Mouse (Mus musculus): ENCODE measurements around the gene Myrfl. TPM values are rescaled to one million over a fixed set of nuclear protein-coding genes. Genes with fewer than 3 reads are reported as not detected.

Myrfl gene
- polyA plus RNA-seq, 1 experiment from 2014 or later = 0.16 TPM

GRCm38 (mm10) chr10:116773846-116774750 is 122.6 kb downstream of the Myrfl start:
- Histone ChIP-seq H3K9me3 (replicated peaks) (no peaks in the 10 kb centered on the region), H3K4me1 (peaks cover 19% of the 10 kb centered on the region), H3K27ac (no peak overlapping the region), H3K36me3 (no peaks in the 10 kb centered on the region), H3K27me3 (no peaks in the 10 kb centered on the region), H3K4me2 (no peak overlapping the region), H3K9ac (no peak overlapping the region), H3K4me3 (replicated peaks) (no peak overlapping the region)
- 46% methylated on average over 15 of the region's 15 CpGs for WGBS
- no peak for ATAC-seq (replicated peaks; ENCODE audit: low FRiP score)

- H3K4me1 ChIP-seq = peaks cover 22% of the 10 kb centered on the region
- H3K9me3 ChIP-seq (replicated peaks) = no peaks in the 10 kb centered on the region
- H3K36me3 ChIP-seq = no peaks in the 10 kb centered on the region
- ATAC-seq (replicated peaks; ENCODE audit: low FRiP score) = 0 out of 2 replicates have a peak, but pooled peaks have one; percentile 41
- no peak overlapping the region for H3K27ac ChIP-seq
- H3K9ac ChIP-seq = no peak overlapping the region
- 59% methylated on average over 21 of the region's 21 CpGs for WGBS
- peak overlapping the region; percentile 21 for H3K4me2 ChIP-seq
- no peaks in the 10 kb centered on the region for H3K27me3 ChIP-seq
- no peak overlapping the region for H3K4me3 ChIP-seq (replicated peaks)
Measured at GRCm38 (mm10) chr10:116771215-116771935, 125.3 kb downstream of the Myrfl start.

GRCm38 (mm10) chr10:116768642-116769041 is 128.1 kb downstream of the Myrfl start:
- WGBS = 48% methylated on average over 13 of the region's 13 CpGs
- Histone ChIP-seq H3K27ac (peak overlapping the region; percentile 49; the same call in 1 of the 2 replicates), H3K9me3 (replicated peaks) (no peaks in the 10 kb centered on the region), H3K4me3 (replicated peaks) (no peak overlapping the region), H3K9ac (no peak overlapping the region), H3K36me3 (no peaks in the 10 kb centered on the region), H3K4me2 (no peak overlapping the region), H3K4me1 (peaks cover 22% of the 10 kb centered on the region), H3K27me3 (no peaks in the 10 kb centered on the region)
- ATAC-seq (replicated peaks; ENCODE audit: low FRiP score) = peak; percentile 71

- no peak overlapping the region for H3K27ac ChIP-seq
- H3K9me3 ChIP-seq (replicated peaks) = no peaks in the 10 kb centered on the region
- peaks cover 16% of the 10 kb centered on the region for H3K4me1 ChIP-seq
- no peaks in the 10 kb centered on the region for H3K36me3 ChIP-seq
- no peak overlapping the region for H3K4me3 ChIP-seq (replicated peaks)
- no peak overlapping the region for H3K4me2 ChIP-seq
- 84% methylated on average over 6 of the region's 6 CpGs for WGBS
- no peak for ATAC-seq (replicated peaks; ENCODE audit: low FRiP score)
- H3K27me3 ChIP-seq = no peaks in the 10 kb centered on the region
- no peak overlapping the region for H3K9ac ChIP-seq
Measured at GRCm38 (mm10) chr10:116766525-116766924, 130.2 kb downstream of the Myrfl start.

- H3K27ac ChIP-seq = no peak overlapping the region
- no peak overlapping the region for H3K9ac ChIP-seq
- H3K4me2 ChIP-seq = no peak overlapping the region
- no peaks in the 10 kb centered on the region for H3K9me3 ChIP-seq (replicated peaks)
- no peak for ATAC-seq (replicated peaks; ENCODE audit: low FRiP score)
- 46% methylated on average over 4 of the region's 4 CpGs for WGBS
- 0 out of 2 replicates have a peak, but pooled peaks cover 8% of the 10 kb centered on the region for H3K4me1 ChIP-seq
- no peak overlapping the region for H3K4me3 ChIP-seq (replicated peaks)
- H3K36me3 ChIP-seq = no peaks in the 10 kb centered on the region
- H3K27me3 ChIP-seq = no peaks in the 10 kb centered on the region
Measured at GRCm38 (mm10) chr10:116761476-116762068, 135.1 kb downstream of the Myrfl start.

GRCm38 (mm10) chr10:116760561-116760960 is 136.2 kb downstream of the Myrfl start:
- Histone ChIP-seq H3K4me1 (0 out of 2 replicates have a peak, but pooled peaks cover 11% of the 10 kb centered on the region), H3K4me2 (no peak overlapping the region), H3K36me3 (no peaks in the 10 kb centered on the region), H3K9me3 (replicated peaks) (no peaks in the 10 kb centered on the region), H3K4me3 (replicated peaks) (no peak overlapping the region), H3K27me3 (no peaks in the 10 kb centered on the region), H3K27ac (no peak overlapping the region), H3K9ac (no peak overlapping the region)
- 80% methylated on average over 14 of the region's 14 CpGs for WGBS
- ATAC-seq (replicated peaks; ENCODE audit: low FRiP score) = no peak

- Histone ChIP-seq H3K27ac (no peak overlapping the region), H3K27me3 (no peaks in the 10 kb centered on the region), H3K9ac (no peak overlapping the region), H3K4me1 (0 out of 2 replicates have a peak, but pooled peaks cover 11% of the 10 kb centered on the region), H3K4me2 (no peak overlapping the region), H3K9me3 (replicated peaks) (no peaks in the 10 kb centered on the region), H3K36me3 (no peaks in the 10 kb centered on the region), H3K4me3 (replicated peaks) (no peak overlapping the region)
- 89% methylated on average over 4 of the region's 4 CpGs for WGBS
- ATAC-seq (replicated peaks; ENCODE audit: low FRiP score) = no peak
Measured at GRCm38 (mm10) chr10:116759816-116760215, 136.9 kb downstream of the Myrfl start.

GRCm38 (mm10) chr10:116755881-116756581 is 140.7 kb downstream of the Myrfl start:
- WGBS = 60% methylated on average over 10 of the region's 10 CpGs
- H3K27ac ChIP-seq = no peak overlapping the region
- H3K27me3 ChIP-seq = no peaks in the 10 kb centered on the region
- no peak for ATAC-seq (replicated peaks; ENCODE audit: low FRiP score)
- no peak overlapping the region for H3K9ac ChIP-seq
- 0 out of 2 replicates have a peak, but pooled peaks cover 5% of the 10 kb centered on the region for H3K4me1 ChIP-seq
- no peaks in the 10 kb centered on the region for H3K36me3 ChIP-seq
- no peaks in the 10 kb centered on the region for H3K9me3 ChIP-seq (replicated peaks)
- no peak overlapping the region for H3K4me3 ChIP-seq (replicated peaks)
- no peak overlapping the region for H3K4me2 ChIP-seq

- 83% methylated on average over 11 of the region's 11 CpGs for WGBS
- H3K4me1 ChIP-seq = 0 out of 2 replicates have a peak, but pooled peaks cover 5% of the 10 kb centered on the region
- ATAC-seq (replicated peaks; ENCODE audit: low FRiP score) = no peak
Measured at GRCm38 (mm10) chr10:116754940-116755339, 141.8 kb downstream of the Myrfl start.

GRCm38 (mm10) chr10:116750895-116751294 is 145.8 kb downstream of the Myrfl start:
- WGBS = 58% methylated on average over 14 of the region's 14 CpGs
- Histone ChIP-seq H3K4me3 (replicated peaks) (no peak overlapping the region), H3K27ac (peak overlapping the region; percentile 54; the same call in 1 of the 2 replicates), H3K36me3 (no peaks in the 10 kb centered on the region), H3K9me3 (replicated peaks) (no peaks in the 10 kb centered on the region), H3K4me1 (peaks cover 10% of the 10 kb centered on the region), H3K9ac (no peak overlapping the region), H3K4me2 (no peak overlapping the region), H3K27me3 (no peaks in the 10 kb centered on the region)
- ATAC-seq (replicated peaks; ENCODE audit: low FRiP score) = no peak

More at GRCm38 (mm10) chr10:116754940-116755339, 141.8 kb downstream of the Myrfl start:
- H3K4me2 ChIP-seq = no peak overlapping the region
- H3K4me3 ChIP-seq (replicated peaks) = no peak overlapping the region
- no peak overlapping the region for H3K27ac ChIP-seq
- H3K36me3 ChIP-seq = no peaks in the 10 kb centered on the region
- no peaks in the 10 kb centered on the region for H3K9me3 ChIP-seq (replicated peaks)
- no peaks in the 10 kb centered on the region for H3K27me3 ChIP-seq
- H3K9ac ChIP-seq = no peak overlapping the region

DNA sequence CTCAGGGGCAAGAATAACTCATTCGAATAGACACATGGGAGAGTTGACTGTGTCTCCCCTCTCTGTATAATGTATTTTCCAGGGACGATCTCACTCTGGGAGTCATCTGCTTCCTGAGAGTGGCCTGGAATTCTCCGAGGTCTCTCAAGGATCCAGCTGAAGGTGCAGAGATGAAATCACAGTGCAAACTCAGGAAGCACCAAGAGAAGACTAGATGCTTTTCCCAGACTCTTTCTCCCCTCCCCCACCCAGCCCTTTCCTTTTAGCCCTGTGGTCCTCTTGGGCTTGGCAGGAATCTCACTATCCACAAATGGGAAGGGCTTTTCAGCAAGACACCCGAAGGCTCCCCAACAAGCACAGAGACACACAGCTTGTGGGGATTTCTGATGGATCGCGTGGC is 146.7 kb downstream of the Myrfl start:
- 79% methylated on average over 6 of the region's 6 CpGs for WGBS
- no peaks in the 10 kb centered on the region for H3K9me3 ChIP-seq (replicated peaks)
- H3K4me1 ChIP-seq = peaks cover 10% of the 10 kb centered on the region
- no peak for ATAC-seq (replicated peaks; ENCODE audit: low FRiP score)
- no peak overlapping the region for H3K4me3 ChIP-seq (replicated peaks)
- H3K36me3 ChIP-seq = no peaks in the 10 kb centered on the region
- no peak overlapping the region for H3K9ac ChIP-seq
- H3K27me3 ChIP-seq = no peaks in the 10 kb centered on the region
- H3K27ac ChIP-seq = no peak overlapping the region
- H3K4me2 ChIP-seq = no peak overlapping the region

Data from kidney, embryonic 15.5 days (tissue).